Mouse (Mus musculus): ENCODE measurements around the gene Chd5. TPM values are rescaled to one million over a fixed set of nuclear protein-coding genes. Genes with fewer than 3 reads are reported as not detected.

Chd5 gene
- total RNA-seq, 2 experiments from 2014 or later, result 118 to 121 TPM

DNA sequence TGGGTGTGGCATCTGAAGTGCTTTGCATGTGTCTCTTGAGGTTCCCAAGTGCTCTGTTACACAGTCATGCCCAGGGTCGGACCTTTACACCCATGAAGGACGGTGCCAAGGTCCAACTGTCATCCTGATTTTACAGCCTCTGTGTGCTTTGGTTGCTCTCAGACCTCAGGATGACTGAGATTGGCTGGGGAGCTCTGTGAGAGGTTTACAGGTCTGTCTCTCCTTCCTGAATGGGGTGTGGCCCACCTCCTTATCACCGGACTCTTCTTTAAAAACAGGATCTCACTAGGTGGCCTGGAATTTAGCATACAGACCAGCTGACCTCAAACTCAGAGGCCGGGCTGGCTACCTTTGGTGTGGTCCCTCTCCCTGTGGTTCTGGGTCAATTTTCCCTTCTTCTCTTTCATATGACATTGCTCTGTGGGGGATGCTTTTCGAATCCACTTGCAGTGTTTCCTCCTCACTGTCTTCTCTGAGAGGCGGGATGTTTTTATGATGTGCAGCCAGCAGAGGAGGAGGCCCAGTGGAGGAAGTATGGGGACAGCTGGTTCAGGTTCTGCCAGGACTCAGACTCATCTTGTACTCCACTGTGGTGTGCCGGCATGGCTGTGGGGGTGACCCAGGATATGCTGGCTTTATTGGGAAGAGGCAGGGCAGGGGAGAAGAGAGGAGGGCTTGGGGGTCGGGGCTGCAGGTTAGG lies 12.4 kb downstream of the Chd5 start:
- DNase-seq (ENCODE audit: low spot score in 2 of 2), result no peak
- H3K27ac ChIP-seq, result peak overlapping the region; percentile 83
- H3K4me3 ChIP-seq, result no peak overlapping the region
- TF ChIP-seq CTCF (conservative IDR thresholded peaks at IDR 0.05), result no peak

DNA sequence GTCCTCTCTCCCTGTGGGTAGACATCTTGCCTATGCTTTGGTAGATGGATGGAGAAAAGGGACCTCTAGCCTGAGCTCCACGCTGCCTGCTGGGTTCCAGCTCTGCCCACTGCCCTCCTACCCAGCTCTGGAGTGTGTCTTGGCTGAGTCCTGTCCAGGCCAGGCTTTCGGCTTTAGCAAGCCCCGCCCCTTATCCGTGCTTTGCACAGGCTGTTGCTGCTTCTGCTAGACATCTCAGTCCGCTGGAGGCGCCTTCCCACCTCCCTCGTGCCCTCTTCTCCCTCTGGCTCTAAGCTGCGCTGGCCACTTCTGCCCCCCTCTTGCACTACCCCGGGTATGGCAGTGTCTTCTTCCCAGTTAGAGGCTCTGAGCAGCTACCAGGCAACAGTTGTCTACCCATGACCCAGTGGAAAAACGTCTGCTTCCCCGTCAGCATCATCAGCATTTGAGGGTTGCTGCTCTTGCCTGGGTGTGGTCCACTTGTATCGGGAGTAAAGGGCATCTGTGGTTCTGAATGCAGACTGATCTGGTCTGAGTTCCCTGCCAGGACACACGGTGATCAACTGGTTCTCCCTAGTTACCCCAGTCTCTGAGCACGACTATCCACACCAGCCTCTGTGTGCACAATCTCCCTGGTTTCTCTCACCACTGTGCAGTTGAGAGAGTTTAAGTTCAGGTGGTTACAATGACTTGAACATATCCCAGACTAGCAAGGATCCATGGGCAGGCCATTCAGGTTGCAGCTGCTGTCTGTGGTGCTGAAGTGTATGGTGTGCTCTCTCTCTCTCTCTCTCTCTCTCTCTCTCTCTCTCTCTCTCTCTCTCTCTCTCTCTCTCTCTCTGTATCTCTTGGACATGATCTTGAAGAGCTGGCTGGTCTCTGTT lies 13.2 kb downstream of the Chd5 start:
- TF ChIP-seq CTCF (conservative IDR thresholded peaks at IDR 0.05), result no peak
- no peak overlapping the region for H3K4me3 ChIP-seq
- H3K27ac ChIP-seq, result peak overlapping the region; percentile 83; the same call in 1 of the 2 replicates
- no peak for DNase-seq (ENCODE audit: low spot score in 2 of 2)

DNA sequence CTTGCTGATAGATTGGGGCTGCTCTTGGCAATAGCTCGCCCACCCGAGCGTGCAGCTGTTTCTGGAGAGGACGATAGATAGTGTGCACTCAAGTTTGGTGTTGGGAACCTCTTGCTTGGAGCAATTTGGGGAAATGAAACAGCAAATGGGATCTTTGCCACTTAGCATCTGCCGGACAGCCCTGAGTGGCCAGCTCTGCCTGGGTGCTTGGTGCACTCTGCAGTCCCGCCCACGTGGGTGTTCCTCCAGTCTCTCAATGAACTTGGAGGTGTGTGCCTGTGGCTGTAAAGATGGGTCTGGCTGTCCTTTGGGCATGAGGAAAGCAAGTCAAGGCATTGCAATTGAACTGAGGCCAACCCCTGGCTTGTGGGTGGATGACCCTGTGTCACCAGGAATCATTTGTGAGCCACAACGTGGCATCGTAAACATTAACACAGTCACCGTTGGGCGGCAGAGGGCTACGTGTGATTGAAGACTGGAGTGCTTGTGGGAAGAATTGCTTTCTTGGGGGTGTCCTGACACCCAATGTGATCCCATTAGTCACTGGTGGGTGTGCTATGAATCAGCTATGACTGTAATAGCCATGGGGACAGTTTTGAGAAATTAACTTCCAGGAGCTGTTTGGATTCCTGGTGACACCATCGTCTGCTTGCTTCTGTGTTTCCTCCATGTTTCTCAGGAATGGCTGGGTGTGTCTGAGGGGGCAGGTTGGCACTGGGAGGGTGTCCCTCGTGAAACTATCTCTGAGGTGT lies 15.6 kb downstream of the Chd5 start:
- H3K4me3 ChIP-seq, result no peak overlapping the region
- H3K27ac ChIP-seq, result no peak overlapping the region
- no peak for DNase-seq (ENCODE audit: low spot score in 2 of 2)
- TF ChIP-seq CTCF (conservative IDR thresholded peaks at IDR 0.05), result no peak

DNA sequence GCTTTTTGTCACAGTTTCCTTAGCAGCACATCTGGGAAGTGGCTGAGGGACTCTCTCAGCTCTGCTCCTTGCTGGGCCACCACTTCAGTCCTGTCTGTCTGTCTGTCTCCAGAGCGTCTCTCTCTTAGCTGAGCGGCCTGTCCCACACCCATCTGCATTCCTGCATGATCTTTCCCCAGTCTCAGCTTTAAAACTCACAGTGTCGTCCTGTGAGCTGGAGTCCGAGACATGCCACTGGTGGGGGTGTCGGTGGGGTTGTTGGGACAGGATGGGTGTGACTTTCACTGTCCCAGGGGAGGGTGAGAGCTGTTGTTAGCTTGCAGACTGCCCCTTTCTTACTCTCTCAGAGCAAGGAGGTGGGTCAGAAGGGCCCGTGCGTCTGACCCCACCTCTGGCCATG lies 17.2 kb downstream of the Chd5 start:
- no peak for DNase-seq (ENCODE audit: low spot score in 2 of 2)
- H3K27ac ChIP-seq, result no peak overlapping the region
- no peak for TF ChIP-seq CTCF (conservative IDR thresholded peaks at IDR 0.05)
- no peak overlapping the region for H3K4me3 ChIP-seq

DNA sequence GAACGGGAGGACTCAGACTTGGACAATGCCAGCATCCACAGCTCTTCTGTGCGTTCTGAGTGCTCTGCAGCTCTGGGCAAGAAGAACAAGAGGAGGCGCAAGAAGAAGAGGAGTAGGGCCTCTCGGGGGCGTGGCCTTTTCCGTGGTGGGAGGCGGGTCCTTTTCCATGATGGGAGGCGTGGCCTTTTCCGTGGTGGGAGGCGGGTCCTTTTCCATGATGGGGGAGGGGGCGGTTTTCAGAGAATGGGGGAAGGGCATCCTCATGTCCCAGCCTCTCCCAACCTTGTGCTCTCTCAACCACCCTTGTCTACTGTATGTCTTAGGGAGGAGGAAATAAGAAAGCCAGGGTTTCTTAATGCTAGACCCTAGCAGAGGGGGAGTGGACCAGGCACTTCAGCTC lies 21.2 kb downstream of the Chd5 start:
- no peak for DNase-seq (ENCODE audit: low spot score in 2 of 2)
- no peak overlapping the region for H3K4me3 ChIP-seq
- no peak overlapping the region for H3K27ac ChIP-seq
- no peak for TF ChIP-seq CTCF (conservative IDR thresholded peaks at IDR 0.05)

DNA sequence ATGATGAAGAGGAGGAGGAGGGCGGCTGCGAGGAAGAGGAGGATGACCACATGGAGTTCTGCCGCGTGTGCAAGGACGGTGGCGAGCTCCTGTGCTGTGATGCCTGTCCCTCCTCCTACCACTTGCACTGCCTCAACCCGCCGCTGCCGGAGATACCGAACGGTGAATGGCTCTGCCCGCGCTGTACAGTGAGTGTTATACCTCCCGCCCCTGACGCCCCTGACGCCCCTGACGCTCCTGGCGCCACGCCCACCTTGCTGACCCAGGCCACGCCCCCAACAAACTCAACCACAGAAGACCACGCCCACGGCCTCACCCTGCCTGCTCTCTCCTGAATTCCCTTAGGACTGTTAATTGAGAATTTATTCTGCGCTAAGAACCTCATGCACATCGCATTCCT lies 22.4 kb downstream of the Chd5 start:
- Histone ChIP-seq H3K4me3 (no peak overlapping the region), H3K27ac (no peak overlapping the region)
- no peak for TF ChIP-seq CTCF (conservative IDR thresholded peaks at IDR 0.05)
- DNase-seq (ENCODE audit: low spot score in 2 of 2), result no peak

DNA sequence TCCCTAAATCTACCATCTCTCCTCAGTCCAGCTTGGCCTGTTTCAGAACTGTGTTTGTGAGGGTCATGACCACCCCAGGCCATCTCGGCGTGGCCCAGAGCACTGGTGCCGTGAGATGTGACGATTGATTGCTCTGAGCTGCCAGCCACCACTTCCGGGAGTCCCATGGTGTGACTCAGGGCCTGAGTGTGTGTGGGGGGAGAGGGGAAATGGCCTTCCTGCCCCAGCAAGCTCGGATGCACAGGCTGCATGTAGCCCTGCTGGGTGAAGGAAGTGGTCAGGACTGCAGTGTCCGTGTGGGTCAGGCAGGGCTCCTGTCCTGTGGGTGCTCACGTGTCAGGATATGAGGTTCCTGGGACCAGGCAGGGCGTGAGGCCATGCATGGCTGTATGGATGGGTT lies 23.7 kb downstream of the Chd5 start:
- no peak for TF ChIP-seq CTCF (conservative IDR thresholded peaks at IDR 0.05)
- Histone ChIP-seq H3K4me3 (no peak overlapping the region), H3K27ac (no peak overlapping the region)
- no peak for DNase-seq (ENCODE audit: low spot score in 2 of 2)

DNA sequence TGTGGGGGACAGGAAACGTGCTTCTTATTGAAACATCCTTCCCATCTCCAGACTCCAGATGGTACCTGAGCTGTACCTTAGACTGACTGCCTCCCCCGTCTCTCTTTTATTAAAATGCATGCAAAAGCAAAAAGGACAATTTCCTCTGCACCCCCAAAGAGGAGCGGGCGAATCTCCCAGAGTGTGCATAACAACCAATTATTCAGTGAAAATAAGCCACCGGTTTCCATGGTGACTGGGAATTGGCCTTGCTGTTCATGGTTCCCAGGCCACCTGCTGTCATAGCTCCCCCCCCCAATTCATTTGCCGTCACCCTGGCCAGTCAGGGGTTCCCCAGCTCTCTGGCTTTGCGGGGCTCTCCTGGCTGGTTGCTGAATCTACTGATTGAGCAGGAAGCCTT lies 26.8 kb downstream of the Chd5 start:
- peak in 1 of 2 experiments; percentile 52 for DNase-seq (ENCODE audit: low spot score in 2 of 2)
- TF ChIP-seq CTCF (conservative IDR thresholded peaks at IDR 0.05), result no peak
- Histone ChIP-seq H3K4me3 (no peak overlapping the region), H3K27ac (peak overlapping the region; percentile 70; the same call in 1 of the 2 replicates)

DNA sequence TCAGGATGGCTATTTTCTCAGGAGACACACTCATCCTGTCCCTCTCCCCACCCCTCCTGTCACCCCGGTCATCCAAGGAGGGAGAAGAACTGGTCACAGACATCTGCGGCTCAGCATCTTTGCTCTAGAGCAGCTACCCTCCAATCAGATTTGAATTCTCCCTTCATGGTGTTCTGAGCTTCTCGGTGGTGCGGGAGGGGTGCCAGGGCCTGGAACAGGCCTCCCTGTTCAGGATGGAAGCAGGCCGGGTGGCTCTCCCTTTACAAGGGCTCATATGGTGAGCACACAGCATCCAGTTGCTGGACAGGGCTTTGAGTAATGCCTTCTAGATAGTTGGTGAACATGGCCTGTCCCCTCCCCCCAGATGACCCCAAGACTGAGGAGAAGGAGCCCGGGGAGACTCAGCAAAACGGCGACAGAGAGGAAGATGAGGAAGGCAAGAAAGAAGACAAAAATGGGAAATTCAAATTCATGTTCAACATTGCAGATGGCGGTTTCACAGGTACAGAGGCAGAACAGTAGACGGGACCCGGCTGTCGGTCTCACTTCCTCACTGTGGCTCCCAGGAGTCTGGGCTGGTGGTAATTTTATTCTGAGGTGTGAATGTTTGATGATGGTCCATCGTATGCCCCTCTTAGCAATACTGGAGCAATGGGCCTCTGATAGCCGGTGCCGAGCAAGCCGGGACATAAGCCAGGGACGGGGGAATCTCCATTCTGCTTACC lies 44.2 kb downstream of the Chd5 start:
- peak overlapping the region; percentile 32; the same call in 1 of the 2 replicates for H3K27ac ChIP-seq
- no peak for DNase-seq (ENCODE audit: low spot score in 2 of 2)
- TF ChIP-seq CTCF (conservative IDR thresholded peaks at IDR 0.05), result no peak
- no peak overlapping the region for H3K4me3 ChIP-seq

DNA sequence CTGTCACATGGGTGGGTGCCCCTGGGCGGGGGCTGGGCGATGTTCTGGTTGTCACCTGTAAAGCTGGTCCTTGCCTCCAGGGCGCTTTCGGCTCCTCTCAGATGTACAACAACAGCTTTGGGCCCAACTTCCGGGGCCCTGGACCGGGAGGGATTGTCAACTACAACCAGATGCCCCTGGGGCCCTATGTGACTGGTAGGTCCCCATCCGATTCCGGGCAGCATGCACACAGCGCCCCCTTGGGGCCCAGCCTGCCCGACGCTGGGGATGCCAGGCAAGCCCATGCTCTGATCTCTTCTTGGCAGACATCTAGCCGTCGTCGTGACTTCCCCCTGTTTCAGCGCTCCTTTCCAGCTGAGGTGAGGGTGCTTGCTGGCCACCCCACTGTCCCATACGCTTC lies 47.2 kb downstream of the Chd5 start:
- DNase-seq (ENCODE audit: low spot score in 2 of 2), result peak in 1 of 2 experiments; percentile 60
- Histone ChIP-seq H3K4me3 (no peak overlapping the region), H3K27ac (no peak overlapping the region)
- peak; percentile 81 for TF ChIP-seq CTCF (conservative IDR thresholded peaks at IDR 0.05)

DNA sequence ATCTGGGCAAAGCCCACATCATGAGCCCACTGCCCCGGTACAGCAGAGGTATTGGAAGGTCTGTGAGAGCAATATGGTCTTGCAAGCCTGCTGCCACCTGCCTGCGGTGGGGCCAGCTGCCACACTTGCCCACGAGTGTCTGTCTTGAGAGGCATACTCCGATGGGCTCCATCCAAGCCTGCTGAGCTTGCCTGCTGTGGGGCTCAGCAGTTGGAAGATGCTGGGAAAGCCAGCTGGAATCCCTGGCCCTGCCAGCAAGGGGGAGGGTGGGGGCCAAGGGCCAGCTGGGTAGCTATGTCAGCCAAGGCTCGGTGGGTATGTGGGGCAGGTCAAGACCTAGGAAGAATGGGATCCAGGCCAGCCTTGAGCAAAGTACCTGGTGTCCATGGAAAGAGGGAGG lies 53.7 kb downstream of the Chd5 start:
- DNase-seq (ENCODE audit: low spot score in 2 of 2), result peak; percentile 55 to 67
- TF ChIP-seq CTCF (conservative IDR thresholded peaks at IDR 0.05), result no peak
- H3K4me3 ChIP-seq, result no peak overlapping the region
- H3K27ac ChIP-seq, result peak overlapping the region; percentile 86

DNA sequence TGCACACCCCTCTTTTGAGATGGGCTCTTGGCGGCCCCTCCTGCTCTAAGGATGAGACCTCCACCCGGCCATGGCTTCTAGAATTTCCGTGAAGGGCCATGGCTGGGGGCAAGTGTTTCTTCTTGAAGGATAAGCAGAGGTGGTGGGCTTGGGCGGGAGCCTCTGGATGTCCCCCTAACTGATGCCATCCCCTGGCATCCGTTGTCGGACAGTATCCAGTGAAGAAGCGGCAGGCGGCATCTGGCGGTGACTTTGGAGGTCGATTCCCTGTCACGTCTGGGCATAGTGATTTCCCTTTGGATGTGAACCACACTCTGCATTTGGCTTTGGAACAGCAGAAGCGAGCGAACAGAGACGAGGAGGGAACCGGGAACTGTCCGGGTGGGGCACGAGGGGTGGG lies 54.2 kb downstream of the Chd5 start:
- Histone ChIP-seq H3K4me3 (no peak overlapping the region), H3K27ac (peak overlapping the region; percentile 86)
- no peak for DNase-seq (ENCODE audit: low spot score in 2 of 2)
- no peak for TF ChIP-seq CTCF (conservative IDR thresholded peaks at IDR 0.05)
